In genomic region chr3:116512904-116513716, GRCm38 (mm10) we compare ENCODE assay signal across 7 mouse cellular contexts. TPM values are rescaled to one million over a fixed set of nuclear protein-coding genes. Genes with fewer than 3 reads are reported as not detected.
A peak's percentile ranks its signal among the peaks of the same experiment; 100 is the strongest.
DNase-seq lines count a peak whose midpoint lies in the region; ATAC-seq and TF ChIP-seq lines count a peak whose summit lies in the region.

Gene Dbt (plus strand): TSS chr3:116513070.

- peaks cover 3% of the 10 kb centered on the region for H3K36me3 ChIP-seq in embryonic facial prominence, embryonic 13.5 days
- no peaks in the 10 kb centered on the region for H3K36me3 ChIP-seq in heart, adult 2 months (ENCODE audit: control insufficient read depth, insufficient read depth, low read length)
- H3K36me3 ChIP-seq in limb, embryonic 13.5 days = peaks cover 7% of the 10 kb centered on the region; the same call in 1 of the 2 replicates
- no peaks in the 10 kb centered on the region; the same call in 1 of the 2 replicates for H3K36me3 ChIP-seq in midbrain, embryonic 16.5 days (ENCODE audit: control insufficient read depth, insufficient read depth, low read length)

- 0 out of 2 replicates have a peak within 1 kb of the TSS, but pooled peaks have one; percentile 24 for H3K27ac ChIP-seq in embryonic facial prominence, embryonic 13.5 days
- peak within 1 kb of the TSS; percentile 87 for H3K27ac ChIP-seq in heart, adult 2 months
- H3K27ac ChIP-seq in limb, embryonic 13.5 days = peak within 1 kb of the TSS; percentile 0; the same call in 1 of the 2 replicates
- peak within 1 kb of the TSS; percentile 61 for H3K27ac ChIP-seq in midbrain, embryonic 16.5 days (ENCODE audit: low read length)

- TF ChIP-seq POLR2A in heart, adult 2 months (IDR thresholded peaks at IDR 0.05; ENCODE audit: insufficient read depth, low read depth, low read length) = peak; percentile 78

- peak within 1 kb of the TSS; percentile 72 for H3K9ac ChIP-seq in embryonic facial prominence, embryonic 13.5 days
- H3K9ac ChIP-seq in heart, adult 2 months (ENCODE audit: low read depth, low read length) = peak within 1 kb of the TSS; percentile 53
- peak within 1 kb of the TSS; percentile 69 for H3K9ac ChIP-seq in limb, embryonic 13.5 days
- peak within 1 kb of the TSS; percentile 73 for H3K9ac ChIP-seq in midbrain, embryonic 16.5 days (ENCODE audit: low read depth, low read length)

- H3K79me2 ChIP-seq in heart, adult 2 months (replicated peaks; ENCODE audit: control insufficient read depth, insufficient read depth, low read length) = no peaks in the 10 kb centered on the region

- TF ChIP-seq CTCF in heart, adult 2 months (IDR thresholded peaks at IDR 0.05) = 0 out of 2 replicates have a peak, but pooled peaks have one; percentile 13

- intact Hi-C loops in heart, adult 2 months (cut with DNase I) = loop anchor here (2.0 to 5.0 kb wide), 4 partner anchors 49 to 199 kb away; partner anchors contain the start of genes Cdc14a, Lrrc39, Sass6 and Slc35a3

- H3K4me1 ChIP-seq in embryonic facial prominence, embryonic 13.5 days = peaks cover 14% of the 10 kb centered on the region
- H3K4me1 ChIP-seq in heart, adult 2 months (ENCODE audit: control insufficient read depth, insufficient read depth, low read length) = peaks cover 1% of the 10 kb centered on the region; the same call in 1 of the 2 replicates
- H3K4me1 ChIP-seq in limb, embryonic 13.5 days = peaks cover 9% of the 10 kb centered on the region
- H3K4me1 ChIP-seq in midbrain, embryonic 16.5 days (ENCODE audit: control insufficient read depth, insufficient read depth, low read length) = peaks cover 10% of the 10 kb centered on the region

- under 1% methylated on average over 36 of the region's 36 CpGs for WGBS in embryonic facial prominence, embryonic 13.5 days
- WGBS in heart, adult 2 months = under 1% methylated on average over 36 of the region's 36 CpGs
- 1% methylated on average over 36 of the region's 36 CpGs for WGBS in limb, embryonic 13.5 days
- under 1% methylated on average over 36 of the region's 36 CpGs for WGBS in midbrain, embryonic 16.5 days

- peak; percentile 90 for DNase-seq in adrenal gland, postnatal 25 days
- peak; percentile 86 to 91 for DNase-seq in heart, adult 2 months
- DNase-seq in kidney, adult 8-10 months = peak; percentile 91
- peak; percentile 24 to 81 for DNase-seq in spleen, postnatal 10 days (ENCODE audit: low spot score in 2 of 2)

- H3K27me3 ChIP-seq in embryonic facial prominence, embryonic 13.5 days = no peaks in the 10 kb centered on the region
- H3K27me3 ChIP-seq in heart, adult 2 months (ENCODE audit: control insufficient read depth, insufficient read depth, low read length) = no peaks in the 10 kb centered on the region
- H3K27me3 ChIP-seq in limb, embryonic 13.5 days = no peaks in the 10 kb centered on the region
- H3K27me3 ChIP-seq in midbrain, embryonic 16.5 days (ENCODE audit: control insufficient read depth, insufficient read depth, low read depth, low read length) = no peaks in the 10 kb centered on the region

- H3K4me2 ChIP-seq in embryonic facial prominence, embryonic 13.5 days = peak within 1 kb of the TSS; percentile 71
- peak within 1 kb of the TSS; percentile 75 for H3K4me2 ChIP-seq in limb, embryonic 13.5 days (replicated peaks)
- H3K4me2 ChIP-seq in midbrain, embryonic 16.5 days (ENCODE audit: low read length) = peak within 1 kb of the TSS; percentile 83

- peak; percentile 48; the same call in 1 of the 2 replicates for TF ChIP-seq EP300 in heart, adult 2 months (IDR thresholded peaks at IDR 0.05; ENCODE audit: insufficient read depth, low read depth, low read length)

- peak within 1 kb of the TSS; percentile 67 for H3K4me3 ChIP-seq in embryonic facial prominence, embryonic 13.5 days
- H3K4me3 ChIP-seq in heart, adult 2 months = peak within 1 kb of the TSS; percentile 86
- H3K4me3 ChIP-seq in limb, embryonic 13.5 days = peak within 1 kb of the TSS; percentile 55
- peak within 1 kb of the TSS; percentile 67 for H3K4me3 ChIP-seq in midbrain, embryonic 16.5 days (ENCODE audit: low read depth, low read length)

- peak; percentile 88 for ATAC-seq in embryonic facial prominence, embryonic 13.5 days (ENCODE audit: insufficient number of reproducible peaks, insufficient read depth, low FRiP score, low TSS enrichment, low read depth)
- peak; percentile 95 for ATAC-seq in limb, embryonic 13.5 days (ENCODE audit: low FRiP score, low read depth)
- ATAC-seq in midbrain, embryonic 16.5 days = peak; percentile 94

- no peaks in the 10 kb centered on the region for H3K9me3 ChIP-seq in embryonic facial prominence, embryonic 13.5 days
- H3K9me3 ChIP-seq in limb, embryonic 13.5 days = no peaks in the 10 kb centered on the region
- no peaks in the 10 kb centered on the region for H3K9me3 ChIP-seq in midbrain, embryonic 16.5 days (replicated peaks; ENCODE audit: control insufficient read depth, low read length, poor library complexity, severe bottlenecking)

RNA-seq across cellular contexts. Expression of gene Dbt, which starts in this region (rescaled TPM):
- 71.6 and 76.0 TPM in 2 replicates for total RNA-seq in adrenal gland, postnatal 25 days (2021)
- 17.8 and 18.5 TPM in 2 replicates for polyA plus RNA-seq in embryonic facial prominence, embryonic 13.5 days (2015; fragmentation: Nextera tagmentation; extraction: Ambion mirVana)
- total RNA-seq in heart, adult 2 months (2021) = 10 to 100 TPM; 54.1 to 76.7 TPM
- polyA plus RNA-seq in heart, adult 2 months (2012; rRNA removed) = 24.1 and 53.9 TPM in 2 replicates
- polyA plus RNA-seq in limb, embryonic 13.5 days (2015; fragmentation: Nextera tagmentation; extraction: Ambion mirVana) = 16.1 and 16.7 TPM in 2 replicates
- 12.0 and 12.7 TPM in 2 replicates for polyA plus RNA-seq in midbrain, embryonic 16.5 days (2015; fragmentation: Nextera tagmentation; extraction: Ambion mirVana)

Comparison
In these comparisons a context has a peak if more than half of its experiments do, and no peak if none do; other contexts are left out.
1. Peak in every context shown above with its lines: DNase-seq, ATAC-seq, H3K4me3 ChIP-seq and H3K27ac ChIP-seq.
2. H3K27ac ChIP-seq: peak in every context shown above with its lines; median percentile 87 in heart, adult 2 months; 61 in midbrain, embryonic 16.5 days; 24 in embryonic facial prominence, embryonic 13.5 days; 0 in limb, embryonic 13.5 days.